Mouse (Mus musculus) urinary bladder, postnatal 0 days (tissue): ENCODE data around the gene Olfr967. TPM values are rescaled to one million over a fixed set of nuclear protein-coding genes. Genes with fewer than 3 reads are reported as not detected.

Experiments used
- polyA plus RNA-seq: library from polyadenylated mRNA; unstranded; fragments of >200 nt; fragmentation: Nextera tagmentation; extraction: Ambion mirVana; gene quantifications from 2 replicates; pipeline ENCODE4 v1.2.1, GENCODE M21; 2015

Gene Olfr967
- polyA plus RNA-seq = not detected in 2 replicates

GRCm38 (mm10) chr9:39745949-39746348 is at the start of gene Olfr967:
Gene Olfr967, plus strand, starts transcription at chr9:39746249.

DNA sequence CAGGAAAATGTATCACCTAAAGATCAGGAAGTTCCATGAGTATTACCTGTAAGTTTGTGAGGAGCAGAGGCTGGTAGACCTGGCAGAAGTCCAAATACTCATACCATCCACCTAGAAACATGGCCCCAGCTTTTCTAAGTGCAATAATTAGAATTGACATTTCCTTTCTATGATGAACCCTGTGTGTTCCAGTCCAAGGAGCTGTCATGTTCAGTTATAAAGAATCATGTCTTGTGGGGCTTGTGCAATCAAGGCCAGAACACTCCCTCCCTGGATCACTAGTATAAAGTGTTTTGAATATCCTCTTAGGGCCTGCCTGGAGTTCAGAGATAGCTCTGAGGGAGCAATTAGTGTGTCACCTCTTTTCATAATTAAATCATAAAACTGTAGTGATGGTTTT is 39.0 kb upstream of the Olfr967 start, which contains the start of gene Olfr149:
Gene Olfr149 (minus strand): TSS at position 101 of the 400 bp plus-strand sequence.

DNA sequence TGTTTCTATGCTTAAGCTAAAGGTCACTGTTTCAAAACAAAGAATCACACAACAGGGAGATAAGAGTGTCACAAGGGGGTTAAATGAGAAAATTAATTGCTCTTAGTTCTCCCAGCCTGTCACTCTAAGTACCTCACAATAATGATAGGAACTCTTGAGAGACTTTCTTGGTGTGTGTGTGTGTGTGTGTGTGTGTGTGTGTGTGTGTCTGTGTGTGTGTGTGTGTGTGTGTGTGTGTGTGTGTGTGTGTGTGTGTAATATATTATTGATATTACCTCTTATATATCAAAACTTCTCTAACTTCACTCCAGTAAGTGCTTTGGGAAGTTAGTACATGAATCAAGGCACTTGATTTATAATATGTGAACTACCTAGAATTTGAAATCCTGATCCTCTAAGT is 35.0 kb upstream of the Olfr967 start, which contains the start of gene Olfr965:
Gene Olfr965 (plus strand): TSS at position 301 of the 400 bp plus-strand sequence.

GRCm38 (mm10) chr9:39730678-39731077 is 15.4 kb upstream of the Olfr967 start, which contains the start of gene Olfr150:
Gene Olfr150, plus strand, starts transcription at chr9:39730978.

DNA sequence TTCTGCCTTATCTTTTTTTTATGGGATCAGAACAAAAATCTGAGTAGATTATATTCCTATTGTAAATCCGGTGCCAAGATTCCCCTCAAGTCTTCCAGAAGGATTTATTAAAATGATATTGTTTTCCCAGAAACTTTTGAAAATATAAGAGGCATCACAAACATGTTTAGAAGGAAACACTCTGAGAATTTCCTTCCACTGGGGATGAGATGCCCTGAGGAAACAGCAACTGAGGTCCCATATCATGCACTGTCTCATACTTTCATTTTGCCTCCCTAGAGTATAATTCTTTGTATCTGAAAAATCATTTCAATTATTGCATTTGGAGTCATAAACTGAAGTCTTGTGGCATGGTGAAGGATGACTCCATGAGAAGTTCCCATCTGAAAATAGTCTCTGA is 37.1 kb downstream of the Olfr967 start, which contains the start of gene Olfr968:
Gene Olfr968 (minus strand): TSS at position 101 of the 400 bp plus-strand sequence.

DNA sequence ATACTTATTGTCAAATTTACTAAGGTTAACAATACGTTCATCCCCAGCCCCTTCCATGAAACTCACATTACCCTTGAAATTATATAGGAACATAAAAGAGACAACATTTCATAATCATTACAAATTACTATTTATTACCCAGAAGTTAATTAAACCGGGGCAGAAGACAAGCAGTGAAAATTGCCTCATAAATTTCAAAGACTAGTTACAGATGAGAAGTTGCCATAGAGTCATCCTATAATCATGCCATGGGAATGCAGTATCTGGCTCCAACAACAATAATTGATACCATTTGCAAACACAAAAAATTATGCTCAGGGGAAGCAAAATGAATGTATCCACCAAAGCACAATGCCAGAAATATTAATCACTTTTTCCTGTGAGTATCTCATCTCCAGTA is 44.5 kb downstream of the Olfr967 start, which contains the start of gene Olfr969:
Gene Olfr969 (plus strand): TSS at position 388 of the 400 bp plus-strand sequence.

Other genes starting within 250 kb of the Olfr967 start
- gene Olfr957, start 230.4 kb upstream of the Olfr967 start, polyA plus RNA-seq = not detected in 2 replicates
- gene Olfr958, start 192.2 kb upstream of the Olfr967 start, polyA plus RNA-seq = not detected in 2 replicates
- gene Olfr959, start 170.7 kb upstream of the Olfr967 start, polyA plus RNA-seq = not detected in 2 replicates
- gene AW551984, start 141.8 kb upstream of the Olfr967 start, polyA plus RNA-seq = 16.3 and 17.9 TPM in 2 replicates
- gene Olfr148, start 135.6 kb upstream of the Olfr967 start, polyA plus RNA-seq = not detected in 2 replicates
- gene Olfr960, start 124.9 kb upstream of the Olfr967 start, polyA plus RNA-seq = not detected in 2 replicates
- gene Olfr961, start 101.2 kb upstream of the Olfr967 start, polyA plus RNA-seq = not detected in 2 replicates
- not detected in 2 replicates for gene Olfr963, start 79.0 kb upstream of the Olfr967 start, polyA plus RNA-seq
- gene Olfr149, start 39.1 kb upstream of the Olfr967 start, polyA plus RNA-seq = not detected in 2 replicates
- gene Olfr965, start 34.9 kb upstream of the Olfr967 start, polyA plus RNA-seq = not detected in 2 replicates
- not detected in 2 replicates for gene Olfr150, start 15.3 kb upstream of the Olfr967 start, polyA plus RNA-seq
- gene Olfr968, start 37.0 kb downstream of the Olfr967 start, polyA plus RNA-seq = not detected in 2 replicates
- not detected in 2 replicates for gene Olfr969, start 44.7 kb downstream of the Olfr967 start, polyA plus RNA-seq
- not detected in 2 replicates for gene Olfr970, start 62.6 kb downstream of the Olfr967 start, polyA plus RNA-seq
- gene Olfr971, start 90.6 kb downstream of the Olfr967 start, polyA plus RNA-seq = not detected in 2 replicates
- gene Olfr972, start 120.2 kb downstream of the Olfr967 start, polyA plus RNA-seq = not detected in 2 replicates
- not detected in 2 replicates for gene Olfr229, start 161.1 kb downstream of the Olfr967 start, polyA plus RNA-seq
- not detected in 2 replicates for gene Olfr974, start 191.3 kb downstream of the Olfr967 start, polyA plus RNA-seq
- not detected in 2 replicates for gene Olfr975, start 205.8 kb downstream of the Olfr967 start, polyA plus RNA-seq
- not detected in 2 replicates for gene Olfr976, start 214.9 kb downstream of the Olfr967 start, polyA plus RNA-seq
- not detected in 2 replicates for gene Olfr978, start 245.9 kb downstream of the Olfr967 start, polyA plus RNA-seq